Mouse (Mus musculus) embryonic facial prominence, embryonic 15.5 days (tissue): Measurements from ENCODE around the gene Dlg5. TPM values are rescaled to one million over a fixed set of nuclear protein-coding genes. Genes with fewer than 3 reads are reported as not detected.

Experiments used
- ATAC-seq: fragments of 200-750 bp; cut with Nextera tagmentation; 2 replicates; pipeline ENCODE4 v1.8.0; 2017; ENCODE audit warnings: low read depth, moderate TSS enrichment; ENCODE audit not compliant: insufficient number of reproducible peaks, low FRiP score, low TSS enrichment
- H3K27ac ChIP-seq: fragments of 300-500 bp; sonication (generic); replicated peaks from 2 replicates; pipeline ENCODE4 v1.5.1; 2015; ENCODE audit warnings: mild to moderate bottlenecking, inconsistent platforms
- H3K27me3 ChIP-seq: fragments of 300-500 bp; sonication (generic); 2 replicates; pipeline ENCODE4 v1.6.1; 2015; ENCODE audit warnings: inconsistent platforms
- H3K36me3 ChIP-seq: fragments of 300-500 bp; sonication (generic); 2 replicates; pipeline ENCODE4 v1.6.1; 2015; ENCODE audit warnings: mild to moderate bottlenecking, inconsistent platforms
- H3K4me1 ChIP-seq: fragments of 300-500 bp; sonication (generic); 2 replicates; pipeline ENCODE4 v1.6.1; 2015; ENCODE audit warnings: inconsistent platforms
- H3K4me2 ChIP-seq: fragments of 300-500 bp; sonication (generic); replicated peaks from 2 replicates; pipeline ENCODE4 v1.6.1; 2015; ENCODE audit warnings: mild to moderate bottlenecking, inconsistent platforms
- H3K4me3 ChIP-seq: fragments of 300-500 bp; sonication (generic); replicated peaks from 2 replicates; pipeline ENCODE4 v1.5.1; 2015; ENCODE audit warnings: mild to moderate bottlenecking, inconsistent platforms
- H3K9ac ChIP-seq: fragments of 300-500 bp; sonication (generic); 2 replicates; pipeline ENCODE4 v1.6.1; 2015; ENCODE audit warnings: inconsistent platforms
- H3K9me3 ChIP-seq: fragments of 300-500 bp; sonication (generic); replicated peaks from 2 replicates; pipeline ENCODE4 v1.6.1; 2016; ENCODE audit warnings: inconsistent platforms
- WGBS: fragments of 180-500 bp; shearing (Covaris S2); methylation state at CpG from one replicate; pipeline ENCODE4 v1.1.7; 2015; 5-methylcytosine and 5-hydroxymethylcytosine counted together
- polyA plus RNA-seq: library from polyadenylated mRNA; unstranded; fragments of >200 nt; fragmentation: Nextera tagmentation; extraction: Ambion mirVana; gene quantifications from 2 replicates; pipeline ENCODE4 v1.2.1, GENCODE M21; 2015

Gene Dlg5
- polyA plus RNA-seq, 1 experiment from 2014 or later: 22.1 TPM

- Histone ChIP-seq H3K4me1 (peaks cover 8% of the 10 kb centered on the region; the same call in 1 of the 2 replicates), H3K27me3 (no peaks in the 10 kb centered on the region), H3K9me3 (no peaks in the 10 kb centered on the region), H3K36me3 (no peaks in the 10 kb centered on the region), H3K9ac (no peak overlapping the region), H3K4me3 (no peak overlapping the region), H3K27ac (no peak overlapping the region), H3K4me2 (no peak overlapping the region)
- WGBS: 21% methylated on average over 1 of the region's 1 CpGs
- ATAC-seq: no peak
Measured at GRCm38 (mm10) chr14:24124171-24124570, 121.5 kb downstream of the Dlg5 start.

- H3K36me3 ChIP-seq: no peaks in the 10 kb centered on the region
- no peak overlapping the region for H3K27ac ChIP-seq
- no peaks in the 10 kb centered on the region for H3K4me1 ChIP-seq
- WGBS: 89% methylated on average over 2 of the region's 2 CpGs
- H3K27me3 ChIP-seq: no peaks in the 10 kb centered on the region
- no peak overlapping the region for H3K4me2 ChIP-seq
- no peak overlapping the region for H3K9ac ChIP-seq
- no peaks in the 10 kb centered on the region for H3K9me3 ChIP-seq
- H3K4me3 ChIP-seq: no peak overlapping the region
- no peak for ATAC-seq
Measured at GRCm38 (mm10) chr14:24106734-24107133, 139.0 kb downstream of the Dlg5 start.

- no peak overlapping the region for H3K9ac ChIP-seq
- H3K4me2 ChIP-seq: no peak overlapping the region
- H3K27me3 ChIP-seq: no peaks in the 10 kb centered on the region
- H3K9me3 ChIP-seq: no peaks in the 10 kb centered on the region
- H3K27ac ChIP-seq: no peak overlapping the region
- no peaks in the 10 kb centered on the region for H3K36me3 ChIP-seq
- no peak for ATAC-seq
- WGBS: 75% methylated on average over 4 of the region's 4 CpGs
- no peak overlapping the region for H3K4me3 ChIP-seq
- H3K4me1 ChIP-seq: no peaks in the 10 kb centered on the region
Measured at GRCm38 (mm10) chr14:24098828-24099227, 146.9 kb downstream of the Dlg5 start.

- Histone ChIP-seq H3K4me2 (no peak overlapping the region), H3K9ac (no peak overlapping the region), H3K9me3 (no peaks in the 10 kb centered on the region), H3K4me3 (no peak overlapping the region), H3K4me1 (no peaks in the 10 kb centered on the region), H3K27ac (no peak overlapping the region), H3K36me3 (no peaks in the 10 kb centered on the region), H3K27me3 (no peaks in the 10 kb centered on the region)
- WGBS: 98% methylated on average over 1 of the region's 1 CpGs
- no peak for ATAC-seq
Measured at GRCm38 (mm10) chr14:24094656-24095055, 151.1 kb downstream of the Dlg5 start.

- 95% methylated on average over 4 of the region's 4 CpGs for WGBS
- Histone ChIP-seq H3K36me3 (no peaks in the 10 kb centered on the region), H3K9ac (no peak overlapping the region), H3K27ac (no peak overlapping the region), H3K4me1 (no peaks in the 10 kb centered on the region), H3K27me3 (no peaks in the 10 kb centered on the region), H3K4me2 (no peak overlapping the region), H3K4me3 (no peak overlapping the region), H3K9me3 (no peaks in the 10 kb centered on the region)
- ATAC-seq: no peak
Measured at GRCm38 (mm10) chr14:24093221-24093620, 152.5 kb downstream of the Dlg5 start.

- Histone ChIP-seq H3K4me3 (no peak overlapping the region), H3K9me3 (no peaks in the 10 kb centered on the region), H3K36me3 (no peaks in the 10 kb centered on the region), H3K27ac (no peak overlapping the region), H3K4me1 (no peaks in the 10 kb centered on the region), H3K9ac (no peak overlapping the region), H3K27me3 (no peaks in the 10 kb centered on the region), H3K4me2 (no peak overlapping the region)
- no peak for ATAC-seq
- WGBS: 85% methylated on average over 3 of the region's 3 CpGs
Measured at GRCm38 (mm10) chr14:24092391-24092790, 153.3 kb downstream of the Dlg5 start.

GRCm38 (mm10) chr14:24090790-24091189 is 154.9 kb downstream of the Dlg5 start:
- no peaks in the 10 kb centered on the region for H3K9me3 ChIP-seq
- H3K36me3 ChIP-seq: no peaks in the 10 kb centered on the region
- no peak for ATAC-seq
- H3K4me1 ChIP-seq: no peaks in the 10 kb centered on the region
- no peak overlapping the region for H3K4me2 ChIP-seq
- no peak overlapping the region for H3K27ac ChIP-seq
- no peaks in the 10 kb centered on the region for H3K27me3 ChIP-seq
- H3K4me3 ChIP-seq: no peak overlapping the region
- WGBS: 86% methylated on average over 1 of the region's 1 CpGs
- no peak overlapping the region for H3K9ac ChIP-seq

GRCm38 (mm10) chr14:24089181-24089580 is 156.5 kb downstream of the Dlg5 start:
- no peaks in the 10 kb centered on the region for H3K9me3 ChIP-seq
- WGBS: 77% methylated on average over 3 of the region's 3 CpGs

GRCm38 (mm10) chr14:24087430-24087829 is 158.3 kb downstream of the Dlg5 start:
- WGBS: 81% methylated on average over 3 of the region's 3 CpGs
- H3K27ac ChIP-seq: no peak overlapping the region
- no peaks in the 10 kb centered on the region for H3K9me3 ChIP-seq
- H3K36me3 ChIP-seq: no peaks in the 10 kb centered on the region
- no peak overlapping the region for H3K9ac ChIP-seq
- ATAC-seq: no peak
- no peaks in the 10 kb centered on the region for H3K27me3 ChIP-seq
- no peak overlapping the region for H3K4me2 ChIP-seq
- no peak overlapping the region for H3K4me3 ChIP-seq
- H3K4me1 ChIP-seq: no peaks in the 10 kb centered on the region

More at GRCm38 (mm10) chr14:24089181-24089580, 156.5 kb downstream of the Dlg5 start:
- no peaks in the 10 kb centered on the region for H3K36me3 ChIP-seq
- ATAC-seq: no peak
- H3K27me3 ChIP-seq: no peaks in the 10 kb centered on the region
- no peaks in the 10 kb centered on the region for H3K4me1 ChIP-seq
- H3K4me3 ChIP-seq: no peak overlapping the region
- H3K4me2 ChIP-seq: no peak overlapping the region
- no peak overlapping the region for H3K27ac ChIP-seq
- H3K9ac ChIP-seq: no peak overlapping the region

GRCm38 (mm10) chr14:24086481-24086880 is 159.2 kb downstream of the Dlg5 start:
- Histone ChIP-seq H3K4me2 (no peak overlapping the region), H3K9ac (no peak overlapping the region), H3K4me3 (no peak overlapping the region), H3K27me3 (no peaks in the 10 kb centered on the region), H3K36me3 (no peaks in the 10 kb centered on the region), H3K4me1 (no peaks in the 10 kb centered on the region), H3K9me3 (no peaks in the 10 kb centered on the region), H3K27ac (no peak overlapping the region)
- no peak for ATAC-seq
- 50% methylated on average over 5 of the region's 5 CpGs for WGBS
